Mouse (Mus musculus) lung, postnatal 0 days (tissue): ENCODE results near the gene Atp2a2.

Experiments used
- CTCF ChIP-seq: IDR thresholded peaks from 2 replicates; pipeline ENCODE4 v1.5.1; 2016; ENCODE audit warnings: antibody characterized with exemption, mild to moderate bottlenecking
- EP300 ChIP-seq: IDR thresholded peaks from 2 replicates; pipeline ENCODE4 v1.6.1; 2016; ENCODE audit warnings: antibody characterized with exemption, mild to moderate bottlenecking, control low read depth

- TF ChIP-seq CTCF: no peak
- TF ChIP-seq EP300: no peak
Observed at GRCm38 (mm10) chr5:122476078-122476477, 25.9 kb downstream of the Atp2a2 start.
